Mouse (Mus musculus) c-Kit-positive CD71-positive TER-119-positive erythroid progenitor cells, embryonic 14.5 days (primary cell): ENCODE data around the gene Large1.
"Not testable (repeated sequence)": the region's sequence is repeated elsewhere in the genome, so short reads cannot be mapped to it uniquely, and the experiment has no call there.

Experiments
- DNase-seq: peaks from one replicate; pipeline ENCODE4 v3.0.0-alpha.2; 2013; ENCODE audit warnings: low spot score

Large1 gene

GRCm38 (mm10) chr8:73161994-73162393 is 191.3 kb downstream of the Large1 start:
- DNase-seq: no peak

GRCm38 (mm10) chr8:73161564-73161963 is 191.8 kb downstream of the Large1 start:
- DNase-seq: no peak

- no peak for DNase-seq
Observed at GRCm38 (mm10) chr8:73160945-73161344, 192.4 kb downstream of the Large1 start.

GRCm38 (mm10) chr8:73147236-73147635 is 206.1 kb downstream of the Large1 start:
- DNase-seq: no peak

GRCm38 (mm10) chr8:73142660-73143395 is 210.5 kb downstream of the Large1 start:
- DNase-seq: no peak

- no peak for DNase-seq
Observed at GRCm38 (mm10) chr8:73135397-73135796, 217.9 kb downstream of the Large1 start.

- no peak for DNase-seq
Observed at GRCm38 (mm10) chr8:73132080-73132479, 221.3 kb downstream of the Large1 start.

GRCm38 (mm10) chr8:73123864-73124499 is 229.4 kb downstream of the Large1 start:
- no peak for DNase-seq

- DNase-seq: no peak
Observed at GRCm38 (mm10) chr8:73112332-73112895, 240.9 kb downstream of the Large1 start.

GRCm38 (mm10) chr8:73104089-73104488 is 249.3 kb downstream of the Large1 start:
- DNase-seq: no peak

GRCm38 (mm10) chr8:73101069-73101468 is 252.3 kb downstream of the Large1 start:
- no peak for DNase-seq

- DNase-seq: not testable (repeated sequence)
Observed at GRCm38 (mm10) chr8:73100607-73101006, 252.7 kb downstream of the Large1 start.

GRCm38 (mm10) chr8:73099542-73099941 is 253.8 kb downstream of the Large1 start:
- no peak for DNase-seq

GRCm38 (mm10) chr8:73096952-73097351 is 256.4 kb downstream of the Large1 start:
- DNase-seq: no peak

- not testable (repeated sequence) for DNase-seq
Observed at GRCm38 (mm10) chr8:73077746-73078145, 275.6 kb downstream of the Large1 start.

GRCm38 (mm10) chr8:73061410-73061809 is 291.9 kb downstream of the Large1 start:
- DNase-seq: no peak

- no peak for DNase-seq
Observed at GRCm38 (mm10) chr8:73054726-73055125, 298.6 kb downstream of the Large1 start.

GRCm38 (mm10) chr8:73053878-73054277 is 299.5 kb downstream of the Large1 start:
- no peak for DNase-seq

GRCm38 (mm10) chr8:73052414-73052813 is 300.9 kb downstream of the Large1 start:
- DNase-seq: no peak

GRCm38 (mm10) chr8:73048136-73048535 is 305.2 kb downstream of the Large1 start:
- no peak for DNase-seq

- DNase-seq: no peak
Observed at GRCm38 (mm10) chr8:73029787-73030186, 323.6 kb downstream of the Large1 start.

GRCm38 (mm10) chr8:73018241-73018640 is 335.1 kb downstream of the Large1 start:
- no peak for DNase-seq

GRCm38 (mm10) chr8:73017601-73018000 is 335.7 kb downstream of the Large1 start:
- DNase-seq: no peak
